Mouse (Mus musculus): Measurements from ENCODE around the gene Prkrip1.

GRCm38 (mm10) chr5:136135571-136136291 lies 63.0 kb downstream of the Prkrip1 start, which contains the start of the genes Lrwd1 and Alkbh4:
- TF ChIP-seq CTCF (IDR thresholded peaks at IDR 0.05; ENCODE audit: low read depth) = peak; percentile 89
- TF ChIP-seq EP300 (IDR thresholded peaks at IDR 0.05; ENCODE audit: low read depth) = no peak
